Mouse (Mus musculus) cortical plate, adult 2 months (tissue): ENCODE data around the gene Sertad3. TPM values are rescaled to one million over a fixed set of nuclear protein-coding genes. Genes with fewer than 3 reads are reported as not detected.
"Not testable (repeated sequence)": the region's sequence is repeated elsewhere in the genome, so short reads cannot be mapped to it uniquely, and the experiment has no call there.

Source experiments
- H3K27ac ChIP-seq: fragments of 200-500 bp; 2 replicates; pipeline ENCODE4 v1.5.1; 2012; ENCODE audit warnings: low read length, control low read depth, inconsistent platforms; ENCODE audit not compliant: insufficient read depth
- H3K4me1 ChIP-seq: fragments of 200-500 bp; 2 replicates; pipeline ENCODE4 v1.6.1; 2011; ENCODE audit warnings: low read length; ENCODE audit not compliant: control insufficient read depth, insufficient read depth
- H3K4me3 ChIP-seq: fragments of 200-500 bp; 2 replicates; pipeline ENCODE4 v1.5.1; 2011; ENCODE audit warnings: mild to moderate bottlenecking, low read length, control low read depth; ENCODE audit not compliant: insufficient read depth
- CTCF ChIP-seq: fragments of 200-500 bp; IDR thresholded peaks from 2 replicates; pipeline ENCODE4 v1.5.1; 2011; ENCODE audit warnings: mild to moderate bottlenecking, control low read depth, low read length; ENCODE audit not compliant: insufficient read depth; ENCODE audit errors: extremely low read depth
- POLR2A ChIP-seq: fragments of 200-500 bp; IDR thresholded peaks from 2 replicates; pipeline ENCODE4 v1.6.1; 2011; ENCODE audit warnings: mild to moderate bottlenecking, low read length, control low read depth; ENCODE audit not compliant: insufficient read depth; ENCODE audit errors: extremely low read depth
- polyA plus RNA-seq: library from polyadenylated mRNA; depleted of rRNA; stranded (reverse); fragments of >200 nt; gene quantifications from 2 replicates; pipeline ENCODE4 v1.2.3, GENCODE M21; 2012

Gene Sertad3
- polyA plus RNA-seq, 1 experiment: 3.8 TPM

DNA sequence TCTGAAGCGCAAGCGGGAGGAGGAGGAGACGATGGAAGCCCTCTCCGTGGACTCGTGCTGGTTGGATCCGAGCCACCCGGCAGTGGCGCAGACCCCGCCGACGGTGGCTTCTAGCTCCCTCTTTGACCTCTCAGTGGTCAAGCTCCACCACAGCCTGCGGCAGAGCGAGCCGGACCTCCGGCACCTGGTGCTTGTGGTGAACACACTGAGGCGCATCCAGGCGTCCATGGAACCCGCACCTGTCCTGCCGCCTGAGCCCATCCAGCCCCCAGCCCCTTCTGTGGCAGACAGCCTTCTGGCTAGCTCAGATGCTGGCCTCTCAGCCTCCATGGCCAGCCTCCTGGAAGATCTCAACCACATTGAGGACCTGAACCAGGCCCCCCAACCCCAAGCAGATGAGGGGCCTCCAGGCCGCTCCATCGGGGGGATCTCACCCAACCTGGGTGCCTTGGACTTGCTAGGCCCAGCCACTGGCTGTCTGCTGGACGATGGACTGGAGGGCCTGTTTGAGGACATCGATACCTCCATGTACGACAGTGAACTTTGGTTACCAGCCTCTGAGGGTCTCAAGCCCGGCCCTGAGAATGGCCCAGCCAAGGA, 15.8 kb downstream of the Sertad3 start:
- H3K27ac ChIP-seq: no peak overlapping the region
- no peak overlapping the region for H3K4me3 ChIP-seq
- no peak for TF ChIP-seq POLR2A
- TF ChIP-seq CTCF: no peak
- H3K4me1 ChIP-seq: no peaks in the 10 kb centered on the region; the same call in 1 of the 2 replicates

DNA sequence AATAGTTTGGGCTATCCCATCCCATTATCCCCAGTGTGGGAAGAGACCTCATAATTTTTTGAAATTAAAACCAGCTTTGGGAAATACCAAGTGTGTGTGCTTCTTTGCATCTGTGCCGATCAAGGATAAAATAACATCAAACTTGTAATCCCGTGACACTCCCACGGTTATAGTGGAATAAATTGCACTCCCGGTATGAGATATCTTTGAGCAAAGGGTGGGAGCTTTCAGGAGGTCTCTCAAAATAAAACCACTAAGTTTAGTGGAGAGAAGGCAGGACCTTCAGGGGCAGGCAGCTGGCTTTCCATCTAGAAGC, 16.6 kb downstream of the Sertad3 start:
- Histone ChIP-seq H3K4me3 (peak overlapping the region; percentile 45), H3K27ac (peak overlapping the region; percentile 90; the same call in 1 of the 2 replicates), H3K4me1 (no peaks in the 10 kb centered on the region; the same call in 1 of the 2 replicates)
- TF ChIP-seq POLR2A (no peak), CTCF (no peak)

DNA sequence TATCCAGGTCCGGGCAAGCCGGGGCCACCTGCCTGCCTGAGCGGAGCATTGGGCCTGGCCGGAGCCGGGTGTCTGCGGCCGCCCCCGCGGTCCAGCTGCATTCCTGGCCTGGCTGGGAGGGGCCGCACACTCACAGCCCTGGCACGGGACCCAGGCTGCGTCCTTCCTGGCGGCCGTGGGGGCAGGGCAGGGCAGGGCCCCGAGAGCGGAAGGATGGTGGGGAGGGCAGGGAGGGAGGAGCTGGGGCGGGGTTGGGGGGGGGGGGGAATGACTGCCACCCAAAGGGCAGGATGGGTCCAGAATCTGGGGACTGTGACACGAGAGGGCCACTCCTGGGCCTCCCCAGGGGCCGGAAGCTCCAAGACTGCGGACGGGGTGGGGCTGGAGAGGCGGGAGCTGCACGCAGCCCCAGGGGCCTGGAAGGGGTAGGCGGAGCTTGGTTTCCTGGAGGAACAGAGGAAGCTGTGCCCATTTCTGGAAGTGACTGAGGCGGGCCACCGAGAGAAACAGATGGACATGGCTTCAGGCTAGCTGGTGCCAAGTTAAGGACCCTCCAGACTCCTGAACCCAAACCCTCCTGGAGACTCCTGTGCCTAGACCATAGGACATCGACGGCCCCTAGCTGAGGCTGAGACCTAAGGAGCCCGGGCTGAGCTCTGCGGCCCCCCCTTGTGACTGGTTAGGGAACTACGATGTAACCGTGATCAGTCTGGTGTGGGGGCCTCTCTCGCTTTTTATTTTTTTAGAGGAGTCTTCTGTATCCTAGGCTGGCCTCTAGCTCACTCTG, 17.2 kb downstream of the Sertad3 start:
- Histone ChIP-seq H3K4me3 (peak overlapping the region; percentile 45), H3K4me1 (no peaks in the 10 kb centered on the region; the same call in 1 of the 2 replicates), H3K27ac (peak overlapping the region; percentile 90)
- TF ChIP-seq POLR2A (0 out of 2 replicates have a peak, but pooled peaks have one; percentile 33), CTCF (peak; percentile 47)

DNA sequence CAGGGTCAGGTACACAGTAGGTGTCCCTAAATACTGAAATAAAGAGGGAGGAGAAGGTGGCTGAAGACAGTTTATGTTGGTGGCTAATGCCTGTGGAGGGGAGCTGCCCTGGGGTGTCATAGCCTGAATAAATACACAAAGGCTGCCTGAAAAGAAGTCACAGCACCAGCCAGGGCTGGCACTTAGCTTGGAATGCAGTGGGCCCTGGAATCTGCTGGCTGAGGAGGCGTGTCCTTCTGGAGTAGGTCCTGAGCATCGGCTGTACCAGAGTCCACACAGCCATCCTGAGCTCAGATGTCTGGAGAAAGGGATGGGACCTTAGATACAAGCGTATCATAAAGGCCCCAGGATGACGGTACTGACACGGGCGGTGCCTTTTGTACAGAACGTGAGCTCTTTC, 18.3 kb downstream of the Sertad3 start:
- no peaks in the 10 kb centered on the region; the same call in 1 of the 2 replicates for H3K4me1 ChIP-seq
- H3K27ac ChIP-seq: no peak overlapping the region
- no peak for TF ChIP-seq POLR2A
- TF ChIP-seq CTCF: no peak
- no peak overlapping the region for H3K4me3 ChIP-seq

DNA sequence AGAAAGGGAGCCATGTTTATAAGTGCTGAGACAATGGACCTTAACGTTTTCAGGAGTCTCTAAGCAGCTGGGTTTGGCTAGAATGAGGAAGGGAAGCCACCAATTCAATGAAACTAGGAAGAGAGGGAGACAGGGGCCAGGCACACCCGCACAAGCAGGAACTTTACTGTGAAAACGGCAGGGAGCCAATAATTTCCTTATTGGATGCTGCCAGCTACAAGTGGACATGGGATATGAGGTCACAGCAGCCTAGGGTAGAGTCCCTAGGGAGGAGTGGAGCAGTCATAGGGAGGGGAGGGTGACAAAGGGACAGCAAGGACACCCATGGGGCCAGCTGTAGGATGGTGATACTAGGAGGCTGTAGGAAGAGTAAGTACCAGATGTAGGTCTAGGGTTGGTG, 19.5 kb downstream of the Sertad3 start:
- Histone ChIP-seq H3K27ac (no peak overlapping the region), H3K4me3 (no peak overlapping the region), H3K4me1 (no peaks in the 10 kb centered on the region; the same call in 1 of the 2 replicates)
- TF ChIP-seq CTCF (no peak), POLR2A (no peak)

DNA sequence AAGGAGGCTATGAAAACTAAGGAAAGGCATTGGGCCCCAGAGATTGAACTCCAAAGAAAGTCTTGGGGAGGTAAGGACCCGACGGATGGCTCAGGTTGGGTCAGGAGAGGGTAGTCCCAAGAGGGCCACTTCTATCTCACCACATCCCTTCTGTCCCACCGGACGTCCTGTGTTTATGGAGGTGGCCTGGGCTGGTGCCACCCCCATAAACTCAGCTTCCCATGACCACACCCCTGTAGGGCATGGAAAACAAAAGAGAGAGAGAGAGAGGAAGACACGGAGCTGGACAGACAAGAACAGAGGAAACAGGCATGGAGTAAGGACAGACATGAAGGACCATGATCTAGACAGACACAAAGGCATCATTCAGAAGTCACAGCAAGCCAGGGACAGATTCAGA, 19.9 kb downstream of the Sertad3 start:
- no peak for TF ChIP-seq POLR2A
- TF ChIP-seq CTCF: no peak
- no peak overlapping the region for H3K4me3 ChIP-seq
- no peaks in the 10 kb centered on the region for H3K4me1 ChIP-seq
- H3K27ac ChIP-seq: no peak overlapping the region

DNA sequence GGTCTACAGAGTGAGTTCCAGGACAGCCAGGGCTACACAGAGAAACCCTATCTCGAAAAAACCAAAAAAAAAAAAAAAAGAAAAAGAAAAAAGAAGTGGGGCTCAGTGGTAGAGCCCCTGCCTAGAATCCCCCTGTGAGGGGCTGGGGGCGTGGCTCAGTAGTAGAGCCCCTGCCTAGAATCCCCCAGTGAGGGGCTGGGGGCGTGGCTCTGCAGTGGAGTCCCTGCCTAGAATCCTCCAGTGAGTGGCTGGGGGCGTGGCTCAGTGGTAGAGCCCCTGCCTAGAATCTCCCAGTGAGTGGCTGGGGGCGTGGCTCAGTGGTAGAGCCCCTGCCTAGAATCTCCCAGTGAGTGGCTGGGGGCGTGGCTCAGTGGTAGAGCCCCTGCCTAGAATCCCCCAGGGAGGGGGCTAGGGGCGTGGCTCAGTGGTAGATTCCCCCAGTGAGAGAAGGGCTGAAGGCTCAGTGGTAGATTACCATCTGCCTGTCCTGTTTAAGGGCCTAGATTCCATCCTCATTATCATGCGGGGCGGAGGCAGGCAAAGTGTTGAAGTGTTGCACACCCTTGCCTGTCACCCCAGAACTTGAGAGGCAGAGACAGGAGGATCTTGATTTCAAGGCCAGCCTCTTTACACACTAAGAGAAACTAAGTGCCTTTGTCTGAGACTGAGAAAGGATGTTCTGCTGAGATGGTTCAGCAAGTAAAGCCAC, 21.2 kb downstream of the Sertad3 start:
- not testable (repeated sequence) for H3K4me1 ChIP-seq, H3K27ac ChIP-seq, H3K4me3 ChIP-seq

DNA sequence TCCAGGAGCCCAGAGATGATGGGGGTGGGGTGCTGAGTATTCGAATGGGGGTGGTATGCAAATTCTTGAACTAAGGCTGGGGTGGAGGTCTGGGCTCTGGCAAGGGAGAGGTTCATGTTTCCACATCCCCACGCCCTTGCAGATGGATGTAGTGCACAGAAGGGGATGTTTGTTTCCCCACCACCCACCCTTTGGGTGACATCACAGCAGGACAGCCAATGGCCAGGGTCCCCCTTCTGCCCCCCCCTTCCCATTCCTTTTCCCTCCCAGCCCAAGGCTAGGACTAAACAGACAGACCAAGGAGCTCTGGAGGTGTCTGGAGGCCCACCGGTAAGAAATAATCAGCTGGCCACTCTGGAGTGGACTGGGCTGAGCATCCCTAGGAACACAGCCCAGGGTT, 25.5 kb downstream of the Sertad3 start, which contains the start of gene Prx:
TSS of gene Prx (plus strand) at position 289 of the 400 bp plus-strand sequence.
- H3K4me1 ChIP-seq: no peaks in the 10 kb centered on the region
- TF ChIP-seq POLR2A (no peak), CTCF (no peak)
- H3K4me3 ChIP-seq: no peak within 1 kb of the TSS
- no peak within 1 kb of the TSS for H3K27ac ChIP-seq

DNA sequence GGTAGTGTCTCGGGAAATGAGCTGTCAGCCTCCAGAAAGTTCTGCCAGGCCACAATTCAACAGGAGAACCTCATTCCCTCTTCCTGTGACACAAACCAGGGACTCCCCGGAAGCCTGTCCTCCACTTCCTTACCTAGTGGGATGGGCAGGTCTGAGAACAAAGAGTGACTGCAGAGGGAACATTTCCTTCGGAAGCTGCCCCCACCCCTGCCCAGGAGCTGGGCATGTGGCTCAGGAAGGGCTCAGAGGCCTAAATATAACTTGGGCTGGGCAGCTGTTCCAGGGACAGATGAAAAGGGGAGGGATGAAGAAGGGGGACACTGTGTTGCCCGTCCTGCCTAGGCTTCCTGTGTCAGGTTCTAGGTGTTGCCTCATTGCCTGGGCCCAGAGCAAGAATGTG, 28.1 kb downstream of the Sertad3 start:
- Histone ChIP-seq H3K27ac (no peak overlapping the region), H3K4me3 (no peak overlapping the region), H3K4me1 (no peaks in the 10 kb centered on the region)
- TF ChIP-seq POLR2A (no peak), CTCF (no peak)

DNA sequence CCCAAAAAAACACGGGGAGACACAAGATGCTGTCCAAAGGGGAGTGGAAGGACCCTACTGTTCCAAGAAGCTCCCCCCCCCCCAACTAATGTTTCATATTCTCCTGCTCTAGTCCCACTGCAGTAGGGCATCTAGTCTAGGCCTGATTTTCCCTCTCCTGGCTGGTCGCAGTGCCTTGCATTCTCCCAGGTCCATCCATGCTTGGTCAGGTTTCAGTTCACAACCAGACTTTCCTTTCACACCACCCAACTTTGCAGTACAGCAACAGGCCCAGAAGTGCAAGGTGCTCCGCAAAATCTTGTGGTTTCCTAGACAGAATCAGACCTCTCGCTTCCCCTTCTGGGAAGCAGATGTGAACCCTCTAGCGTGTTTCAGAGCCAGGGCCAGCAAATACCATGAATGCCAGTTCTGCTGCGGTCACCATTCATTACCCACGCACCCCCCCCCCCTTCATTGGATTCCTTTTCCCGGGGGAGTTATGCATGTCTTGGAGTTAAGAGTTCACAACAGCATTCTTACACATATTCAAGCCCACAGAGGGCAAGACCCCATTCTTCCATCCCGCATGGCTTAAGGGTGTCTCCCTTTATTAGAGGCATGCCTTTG, 33.3 kb downstream of the Sertad3 start:
- Histone ChIP-seq H3K4me1 (no peaks in the 10 kb centered on the region), H3K4me3 (no peak overlapping the region), H3K27ac (no peak overlapping the region)
- TF ChIP-seq POLR2A (no peak), CTCF (no peak)
